Mouse (Mus musculus) embryonic fibroblast, embryonic 13.5 days (primary cell): Measurements from ENCODE around the gene Por.

Source experiments
- CTCF ChIP-seq: IDR thresholded peaks from 2 replicates; pipeline ENCODE4 v1.5.1; 2011; ENCODE audit warnings: mild to moderate bottlenecking, control low read depth, low read length, moderate library complexity, borderline replicate concordance; ENCODE audit not compliant: insufficient read depth
- POLR2A ChIP-seq: IDR thresholded peaks from 2 replicates; pipeline ENCODE4 v1.6.1; 2011; ENCODE audit warnings: low read depth, mild to moderate bottlenecking, control low read depth, low read length, moderate library complexity

- no peak for TF ChIP-seq CTCF
- no peak for TF ChIP-seq POLR2A
Observed at GRCm38 (mm10) chr5:135730278-135730677, 60.4 kb downstream of the Por start.
